In genomic region chr10:111318021-111318420, GRCm38 (mm10) we compare ENCODE assay signal across 11 mouse cellular contexts. TPM values are rescaled to one million over a fixed set of nuclear protein-coding genes. Genes with fewer than 3 reads are reported as not detected.
DNase-seq lines count a peak whose midpoint lies in the region; ATAC-seq lines count a peak whose summit lies in the region.
"Had no signal": no experiment of that assay in that cellular context is flagged by ENCODE, and none has a peak within 500 bp of the region (broad histone marks: within the 10 kb centered on the region; RNA-seq: fewer than 3 reads in every experiment).

No protein-coding gene starts in this region.

- no peak overlapping the region for H3K27ac ChIP-seq in hindbrain, embryonic 16.5 days (ENCODE audit: low read depth, low read length)
- H3K27ac ChIP-seq in hindbrain, embryonic 11.5 days (ENCODE audit: low read depth, low read length) = no peak overlapping the region
- H3K27ac ChIP-seq: embryonic facial prominence, embryonic 12.5 days; macrophage had no signal

- H3K9ac ChIP-seq in hindbrain, embryonic 16.5 days (ENCODE audit: low read depth, low read length) = no peak overlapping the region
- H3K9ac ChIP-seq in hindbrain, embryonic 11.5 days (ENCODE audit: low read depth, low read length) = no peak overlapping the region
- H3K9ac ChIP-seq: embryonic facial prominence, embryonic 12.5 days had no signal

- H3K27me3 ChIP-seq in hindbrain, embryonic 16.5 days (replicated peaks; ENCODE audit: control insufficient read depth, insufficient read depth, low read length) = no peaks in the 10 kb centered on the region
- no peaks in the 10 kb centered on the region for H3K27me3 ChIP-seq in hindbrain, embryonic 11.5 days (ENCODE audit: control insufficient read depth, insufficient read depth, low read length)
- H3K27me3 ChIP-seq: embryonic facial prominence, embryonic 12.5 days had no signal

- H3K9me3 ChIP-seq in hindbrain, embryonic 16.5 days (ENCODE audit: control insufficient read depth, low read length) = no peaks in the 10 kb centered on the region
- no peaks in the 10 kb centered on the region for H3K9me3 ChIP-seq in hindbrain, embryonic 11.5 days (ENCODE audit: control insufficient read depth, low read length)
- H3K9me3 ChIP-seq: embryonic facial prominence, embryonic 12.5 days had no signal

- H3K4me1 ChIP-seq in hindbrain, embryonic 16.5 days (ENCODE audit: control insufficient read depth, insufficient read depth, low read depth, low read length) = no peaks in the 10 kb centered on the region
- H3K4me1 ChIP-seq in hindbrain, embryonic 11.5 days (replicated peaks; ENCODE audit: control insufficient read depth, insufficient read depth, low read length) = no peaks in the 10 kb centered on the region
- H3K4me1 ChIP-seq: embryonic facial prominence, embryonic 12.5 days had no signal

- DNase-seq in hindbrain, embryonic 11.5 days (ENCODE audit: low spot score) = no peak
- peak; percentile 84 for DNase-seq in right cerebral cortex, adult 18-20 months
- DNase-seq in right cerebral cortex, postnatal 4 days = no peak
- DNase-seq in left cerebral cortex, postnatal 14 days (ENCODE audit: low spot score in 2 of 2) = peak; percentile 66 to 90
- DNase-seq in T-cell, adult 2 months (ENCODE audit: low spot score) = no peak
- DNase-seq in testis, postnatal 14 days (ENCODE audit: low spot score) = no peak
- DNase-seq: gastrocnemius, postnatal 36 days; kidney, postnatal 14 days had no signal

- H3K4me3 ChIP-seq in hindbrain, embryonic 16.5 days (ENCODE audit: low read length) = no peak overlapping the region
- no peak overlapping the region for H3K4me3 ChIP-seq in hindbrain, embryonic 11.5 days (ENCODE audit: low read depth, low read length)
- H3K4me3 ChIP-seq: embryonic facial prominence, embryonic 12.5 days had no signal

- ATAC-seq in hindbrain, embryonic 16.5 days = peak; percentile 58; the same call in 1 of the 2 replicates
- no peak for ATAC-seq in hindbrain, embryonic 11.5 days (ENCODE audit: low FRiP score)

- H3K36me3 ChIP-seq in hindbrain, embryonic 16.5 days (ENCODE audit: control insufficient read depth, insufficient read depth, low read length) = no peaks in the 10 kb centered on the region
- no peaks in the 10 kb centered on the region for H3K36me3 ChIP-seq in hindbrain, embryonic 11.5 days (ENCODE audit: control insufficient read depth, insufficient read depth, low read length)
- H3K36me3 ChIP-seq: embryonic facial prominence, embryonic 12.5 days had no signal

- no peak overlapping the region for H3K4me2 ChIP-seq in hindbrain, embryonic 16.5 days (ENCODE audit: low read length)
- no peak overlapping the region for H3K4me2 ChIP-seq in hindbrain, embryonic 11.5 days (replicated peaks; ENCODE audit: low read depth, low read length)
- H3K4me2 ChIP-seq: embryonic facial prominence, embryonic 12.5 days had no signal

- intact Hi-C loops in left cerebral cortex, postnatal 14 days (cut with DNase I) = no loop called here

- 58% methylated on average over 3 of the region's 3 CpGs for WGBS in hindbrain, embryonic 16.5 days
- WGBS in hindbrain, embryonic 11.5 days = 80% methylated on average over 3 of the region's 3 CpGs

RNA-seq across cellular contexts. Expression of gene Bbs10, which starts 19.5 kb away (rescaled TPM):
- polyA plus RNA-seq in hindbrain, embryonic 16.5 days (2015; fragmentation: Nextera tagmentation; extraction: Ambion mirVana) = 4.9 and 5.8 TPM in 2 replicates
- 6.4 and 6.5 TPM in 2 replicates for polyA plus RNA-seq in hindbrain, embryonic 11.5 days (2014; fragmentation: Nextera tagmentation; extraction: Ambion mirVana)
- total RNA-seq in left cerebral cortex, postnatal 14 days (2021) = 1 to 10 TPM; 4.1 to 5.2 TPM

Comparison
In these comparisons a context has a peak if more than half of its experiments do, and no peak if none do; other contexts are left out.
1. DNase-seq: peak in right cerebral cortex, adult 18-20 months (single experiment) and left cerebral cortex, postnatal 14 days (2 of 2); none in hindbrain, embryonic 11.5 days (single experiment), right cerebral cortex, postnatal 4 days (single experiment), T-cell, adult 2 months (single experiment) and testis, postnatal 14 days (single experiment).